Mouse (Mus musculus): ENCODE measurements around the gene Ppp4r3a.

GRCm38 (mm10) chr12:101027451-101028246 lies 55.9 kb downstream of the Ppp4r3a start:
- TF ChIP-seq CTCF (IDR thresholded peaks at IDR 0.05; ENCODE audit: control insufficient read depth, insufficient read depth, insufficient read length): no peak
- TF ChIP-seq MYOD1 (IDR thresholded peaks at IDR 0.05; ENCODE audit: control insufficient read depth, insufficient read length, low read depth): no peak
- TF ChIP-seq CEBPB (IDR thresholded peaks at IDR 0.05; ENCODE audit: low read depth): no peak

Data from C2C12 (cell line).